Mouse (Mus musculus): ENCODE data around the gene A930004D18Rik. TPM values are rescaled to one million over a fixed set of nuclear protein-coding genes. Genes with fewer than 3 reads are reported as not detected.

Gene A930004D18Rik
- polyA plus RNA-seq, 1 experiment from 2014 or later = 9.6 TPM

- H3K27me3 ChIP-seq (replicated peaks; ENCODE audit: control insufficient read depth, insufficient read depth, low read length) = no peaks in the 10 kb centered on the region
- peaks cover 28% of the 10 kb centered on the region for H3K4me1 ChIP-seq (replicated peaks; ENCODE audit: control insufficient read depth, insufficient read depth, low read length)
- no peaks in the 10 kb centered on the region for H3K36me3 ChIP-seq (ENCODE audit: control insufficient read depth, insufficient read depth)
- peak within 1 kb of the TSS; percentile 86 for H3K4me2 ChIP-seq (ENCODE audit: low read length)
- under 1% methylated on average over 17 of the region's 17 CpGs for WGBS
- no peaks in the 10 kb centered on the region for H3K9me3 ChIP-seq (ENCODE audit: control insufficient read depth, low read length)
- peak within 1 kb of the TSS; percentile 99 for H3K27ac ChIP-seq (ENCODE audit: low read length)
- peak within 1 kb of the TSS; percentile 73 for H3K4me3 ChIP-seq (replicated peaks; ENCODE audit: low read length)
- peak within 1 kb of the TSS; percentile 99 for H3K9ac ChIP-seq (replicated peaks; ENCODE audit: low read depth, low read length)
- peak; percentile 46 for ATAC-seq
Measured at GRCm38 (mm10) chr2:18048453-18049075, 11.0 kb upstream of the A930004D18Rik start, which contains the start of gene Skida1. Skida1 (minus strand) TSS chr2:18049051.

GRCm38 (mm10) chr2:18047646-18048452 is 10.3 kb upstream of the A930004D18Rik start:
- no peaks in the 10 kb centered on the region for H3K9me3 ChIP-seq (ENCODE audit: control insufficient read depth, low read length)
- no peaks in the 10 kb centered on the region for H3K36me3 ChIP-seq (ENCODE audit: control insufficient read depth, insufficient read depth)
- peak; percentile 80 for ATAC-seq
- peaks cover 35% of the 10 kb centered on the region for H3K4me1 ChIP-seq (replicated peaks; ENCODE audit: control insufficient read depth, insufficient read depth, low read length)
- H3K27ac ChIP-seq (ENCODE audit: low read length) = peak overlapping the region; percentile 99
- no peaks in the 10 kb centered on the region for H3K27me3 ChIP-seq (replicated peaks; ENCODE audit: control insufficient read depth, insufficient read depth, low read length)
- under 1% methylated on average over 70 of the region's 70 CpGs for WGBS
- H3K4me2 ChIP-seq (ENCODE audit: low read length) = peak overlapping the region; percentile 86
- H3K4me3 ChIP-seq (replicated peaks; ENCODE audit: low read length) = peak overlapping the region; percentile 73
- H3K9ac ChIP-seq (replicated peaks; ENCODE audit: low read depth, low read length) = peak overlapping the region; percentile 99

GRCm38 (mm10) chr2:18046758-18047645 is 9.5 kb upstream of the A930004D18Rik start:
- H3K27ac ChIP-seq (ENCODE audit: low read length) = peak overlapping the region; percentile 99
- H3K4me2 ChIP-seq (ENCODE audit: low read length) = peak overlapping the region; percentile 86
- peak; percentile 32 for ATAC-seq
- H3K27me3 ChIP-seq (replicated peaks; ENCODE audit: control insufficient read depth, insufficient read depth, low read length) = no peaks in the 10 kb centered on the region
- 0% methylated on average over 61 of the region's 64 CpGs for WGBS
- peaks cover 41% of the 10 kb centered on the region for H3K4me1 ChIP-seq (replicated peaks; ENCODE audit: control insufficient read depth, insufficient read depth, low read length)
- H3K4me3 ChIP-seq (replicated peaks; ENCODE audit: low read length) = peak overlapping the region; percentile 73
- H3K9ac ChIP-seq (replicated peaks; ENCODE audit: low read depth, low read length) = peak overlapping the region; percentile 99
- no peaks in the 10 kb centered on the region for H3K9me3 ChIP-seq (ENCODE audit: control insufficient read depth, low read length)
- no peaks in the 10 kb centered on the region for H3K36me3 ChIP-seq (ENCODE audit: control insufficient read depth, insufficient read depth)

GRCm38 (mm10) chr2:18046186-18046585 is 8.6 kb upstream of the A930004D18Rik start:
- Histone ChIP-seq H3K9me3 (ENCODE audit: control insufficient read depth, low read length) (no peaks in the 10 kb centered on the region), H3K4me3 (replicated peaks; ENCODE audit: low read length) (peak overlapping the region; percentile 73), H3K27me3 (replicated peaks; ENCODE audit: control insufficient read depth, insufficient read depth, low read length) (no peaks in the 10 kb centered on the region), H3K27ac (ENCODE audit: low read length) (peak overlapping the region; percentile 99), H3K4me2 (ENCODE audit: low read length) (peak overlapping the region; percentile 86), H3K9ac (replicated peaks; ENCODE audit: low read depth, low read length) (peak overlapping the region; percentile 99), H3K36me3 (ENCODE audit: control insufficient read depth, insufficient read depth) (no peaks in the 10 kb centered on the region), H3K4me1 (replicated peaks; ENCODE audit: control insufficient read depth, insufficient read depth, low read length) (peaks cover 43% of the 10 kb centered on the region)
- ATAC-seq = no peak
- 0% methylated on average over 4 of the region's 4 CpGs for WGBS

GRCm38 (mm10) chr2:18045781-18046181 is 8.2 kb upstream of the A930004D18Rik start:
- no peak for ATAC-seq
- peak overlapping the region; percentile 99 for H3K9ac ChIP-seq (replicated peaks; ENCODE audit: low read depth, low read length)
- H3K27ac ChIP-seq (ENCODE audit: low read length) = peak overlapping the region; percentile 99; the same call in 1 of the 2 replicates
- H3K9me3 ChIP-seq (ENCODE audit: control insufficient read depth, low read length) = no peaks in the 10 kb centered on the region
- H3K4me3 ChIP-seq (replicated peaks; ENCODE audit: low read length) = peak overlapping the region; percentile 73
- H3K36me3 ChIP-seq (ENCODE audit: control insufficient read depth, insufficient read depth) = no peaks in the 10 kb centered on the region
- WGBS = 2% methylated on average over 6 of the region's 6 CpGs
- peak overlapping the region; percentile 86 for H3K4me2 ChIP-seq (ENCODE audit: low read length)
- no peaks in the 10 kb centered on the region for H3K27me3 ChIP-seq (replicated peaks; ENCODE audit: control insufficient read depth, insufficient read depth, low read length)
- peaks cover 46% of the 10 kb centered on the region for H3K4me1 ChIP-seq (replicated peaks; ENCODE audit: control insufficient read depth, insufficient read depth, low read length)

- WGBS = 2% methylated on average over 7 of the region's 7 CpGs
- peak overlapping the region; percentile 73 for H3K4me3 ChIP-seq (replicated peaks; ENCODE audit: low read length)
- peak overlapping the region; percentile 6; the same call in 1 of the 2 replicates for H3K27ac ChIP-seq (ENCODE audit: low read length)
- peaks cover 46% of the 10 kb centered on the region for H3K4me1 ChIP-seq (replicated peaks; ENCODE audit: control insufficient read depth, insufficient read depth, low read length)
- ATAC-seq = no peak
- peak overlapping the region; percentile 99 for H3K9ac ChIP-seq (replicated peaks; ENCODE audit: low read depth, low read length)
- no peaks in the 10 kb centered on the region for H3K9me3 ChIP-seq (ENCODE audit: control insufficient read depth, low read length)
- no peaks in the 10 kb centered on the region for H3K36me3 ChIP-seq (ENCODE audit: control insufficient read depth, insufficient read depth)
- H3K4me2 ChIP-seq (ENCODE audit: low read length) = peak overlapping the region; percentile 86
- H3K27me3 ChIP-seq (replicated peaks; ENCODE audit: control insufficient read depth, insufficient read depth, low read length) = no peaks in the 10 kb centered on the region
Measured at GRCm38 (mm10) chr2:18045143-18045780, 7.7 kb upstream of the A930004D18Rik start.

- peak overlapping the region; percentile 76 for H3K9ac ChIP-seq (replicated peaks; ENCODE audit: low read depth, low read length)
- H3K4me2 ChIP-seq (ENCODE audit: low read length) = peak overlapping the region; percentile 56
- WGBS = 3% methylated on average over 14 of the region's 14 CpGs
- H3K4me1 ChIP-seq (replicated peaks; ENCODE audit: control insufficient read depth, insufficient read depth, low read length) = peaks cover 46% of the 10 kb centered on the region
- peak overlapping the region; percentile 36 for H3K4me3 ChIP-seq (replicated peaks; ENCODE audit: low read length)
- H3K27ac ChIP-seq (ENCODE audit: low read length) = peak overlapping the region; percentile 89
- H3K36me3 ChIP-seq (ENCODE audit: control insufficient read depth, insufficient read depth) = no peaks in the 10 kb centered on the region
- H3K9me3 ChIP-seq (ENCODE audit: control insufficient read depth, low read length) = no peaks in the 10 kb centered on the region
- peak; percentile 78 for ATAC-seq
- H3K27me3 ChIP-seq (replicated peaks; ENCODE audit: control insufficient read depth, insufficient read depth, low read length) = no peaks in the 10 kb centered on the region
Measured at GRCm38 (mm10) chr2:18041199-18041885, 3.8 kb upstream of the A930004D18Rik start.
